ENCODE assay signal across 20 mouse cellular contexts in genomic region chr6:48702601-48703000, GRCm38 (mm10). TPM values are rescaled to one million over a fixed set of nuclear protein-coding genes. Genes with fewer than 3 reads are reported as not detected.
DNase-seq lines count a peak whose midpoint lies in the region; ATAC-seq and TF ChIP-seq lines count a peak whose summit lies in the region.
"Had no signal": no experiment of that assay in that cellular context is flagged by ENCODE, and none has a peak within 500 bp of the region (broad histone marks: within the 10 kb centered on the region; RNA-seq: fewer than 3 reads in every experiment).

No protein-coding gene starts in this region.

- H3K27ac ChIP-seq in heart, embryonic 16.5 days (ENCODE audit: low read length) = peak overlapping the region; percentile 83
- no peak overlapping the region for H3K27ac ChIP-seq in layer of hippocampus, adult 2 months
- peak overlapping the region; percentile 90 for H3K27ac ChIP-seq in brown adipose tissue, adult 24 weeks (replicated peaks; ENCODE audit: low read depth, low read length)
- H3K27ac ChIP-seq: liver, embryonic 15.5 days; midbrain, embryonic 15.5 days had no signal

- TF ChIP-seq CTCF in layer of hippocampus, adult 2 months (conservative IDR thresholded peaks at IDR 0.05) = peak; percentile 21; the same call in 1 of the 2 replicates
- TF ChIP-seq CTCF in E14TG2a.4 (conservative IDR thresholded peaks at IDR 0.05; ENCODE audit: low read length) = 0 out of 2 replicates have a peak, but pooled peaks have one; percentile 9

- no peak overlapping the region for H3K9ac ChIP-seq in heart, embryonic 16.5 days (ENCODE audit: low read length)
- H3K9ac ChIP-seq: liver, embryonic 15.5 days; midbrain, embryonic 15.5 days had no signal

- peaks cover 4% of the 10 kb centered on the region; the same call in 1 of the 2 replicates for H3K36me3 ChIP-seq in heart, embryonic 16.5 days (ENCODE audit: control insufficient read depth, insufficient read depth)
- H3K36me3 ChIP-seq in E14TG2a.4 (ENCODE audit: insufficient read depth, low read length) = no peaks in the 10 kb centered on the region
- H3K36me3 ChIP-seq: liver, embryonic 15.5 days; midbrain, embryonic 15.5 days had no signal

- H3K4me3 ChIP-seq in heart, embryonic 16.5 days (ENCODE audit: low read length) = no peak overlapping the region
- no peak overlapping the region for H3K4me3 ChIP-seq in layer of hippocampus, adult 2 months
- H3K4me3 ChIP-seq in E14TG2a.4 (replicated peaks; ENCODE audit: low read length) = no peak overlapping the region
- H3K4me3 ChIP-seq in brown adipose tissue, adult 24 weeks (ENCODE audit: insufficient read depth, low read depth, low read length) = no peak overlapping the region
- H3K4me3 ChIP-seq: liver, embryonic 15.5 days; midbrain, embryonic 15.5 days had no signal

- no peak for DNase-seq in heart, adult 18-20 months
- DNase-seq in layer of hippocampus, adult 2 months (ENCODE audit: low spot score in 2 of 2) = no peak
- DNase-seq in layer of hippocampus, adult 18-20 months (ENCODE audit: low spot score in 2 of 2) = no peak
- DNase-seq in T-cell, adult 2 months (ENCODE audit: low spot score) = no peak
- DNase-seq: adrenal gland, postnatal 14 days; cerebellum, adult 9-11 months; embryo, embryonic 11 days; kidney, adult 8-10 months; left cerebral cortex, postnatal 4 days; retina, postnatal 1 day had no signal

- H3K4me1 ChIP-seq in heart, embryonic 16.5 days (ENCODE audit: control insufficient read depth, insufficient read depth, low read length) = no peaks in the 10 kb centered on the region
- 0 out of 2 replicates have a peak, but pooled peaks cover 5% of the 10 kb centered on the region for H3K4me1 ChIP-seq in E14TG2a.4 (replicated peaks; ENCODE audit: low read depth, low read length)
- H3K4me1 ChIP-seq in brown adipose tissue, adult 24 weeks (ENCODE audit: control insufficient read depth, insufficient read depth, insufficient read length, low read length) = peaks cover 34% of the 10 kb centered on the region
- H3K4me1 ChIP-seq: liver, embryonic 15.5 days; midbrain, embryonic 15.5 days had no signal

- no peaks in the 10 kb centered on the region for H3K9me3 ChIP-seq in heart, embryonic 16.5 days (replicated peaks; ENCODE audit: control insufficient read depth, low read length)
- H3K9me3 ChIP-seq in E14TG2a.4 (ENCODE audit: low read length) = no peaks in the 10 kb centered on the region
- H3K9me3 ChIP-seq: liver, embryonic 15.5 days; midbrain, embryonic 15.5 days had no signal

- no peak overlapping the region for H3K4me2 ChIP-seq in heart, embryonic 16.5 days (ENCODE audit: low read depth, low read length)
- H3K4me2 ChIP-seq: liver, embryonic 15.5 days; midbrain, embryonic 15.5 days had no signal

- no peak for ATAC-seq in heart, embryonic 16.5 days (replicated peaks; ENCODE audit: extremely low read depth, insufficient read depth, low FRiP score)
- ATAC-seq: forebrain, embryonic 14.5 days; midbrain, embryonic 15.5 days had no signal

- 65% methylated on average over 5 of the region's 5 CpGs for whole genome bisulfite sequencing in heart, embryonic 16.5 days

- H3K27me3 ChIP-seq in heart, embryonic 16.5 days (ENCODE audit: control insufficient read depth, insufficient read depth, low read length) = no peaks in the 10 kb centered on the region
- no peaks in the 10 kb centered on the region for H3K27me3 ChIP-seq in E14TG2a.4 (ENCODE audit: insufficient read depth, low read length)
- H3K27me3 ChIP-seq: liver, embryonic 15.5 days; midbrain, embryonic 15.5 days had no signal

RNA-seq across cellular contexts. Expression of gene Gimap6, which starts 5.4 kb away (rescaled TPM):
- 42.5 and 46.8 TPM in 2 replicates for polyA plus RNA-seq in heart, embryonic 16.5 days (2015; fragmentation: Nextera tagmentation; extraction: Ambion mirVana)
- total RNA-seq in heart, adult 18-20 months (2021) = 10 to 100 TPM; 29.6 to 36.9 TPM
- 1 to 10 TPM; 4.2 to 5.5 TPM for total RNA-seq in layer of hippocampus, adult 2 months (2021)
- 1 to 10 TPM; 4.3 to 4.9 TPM for total RNA-seq in layer of hippocampus, adult 18-20 months (2021)
- 27.2 and 40.0 TPM in 2 replicates for polyA plus RNA-seq in brown adipose tissue, adult 24 weeks (2012; ENCODE audit: insufficient read depth, insufficient read length, missing spikeins)

RNA-seq across cellular contexts. Expression of gene Gm28053, which starts 15.8 kb away (rescaled TPM):
- 2.3 and 5.2 TPM in 2 replicates for polyA plus RNA-seq in heart, embryonic 16.5 days (2015; fragmentation: Nextera tagmentation; extraction: Ambion mirVana)
- 1 to 10 TPM; 3.8 to 4.0 TPM for total RNA-seq in heart, adult 18-20 months (2021)
- not detected for total RNA-seq in layer of hippocampus, adult 2 months (2021)
- 1 to 10 TPM in 1 of 2 experiments, not detected in 1; 1.9 TPM for total RNA-seq in layer of hippocampus, adult 18-20 months (2021)
- not detected in 2 replicates for polyA plus RNA-seq in brown adipose tissue, adult 24 weeks (2012; ENCODE audit: insufficient read depth, insufficient read length, missing spikeins)
- total RNA-seq: left cerebral cortex, postnatal 4 days had no signal
- polyA plus RNA-seq: forebrain, embryonic 14.5 days; liver, embryonic 15.5 days; midbrain, embryonic 15.5 days; neural tube, embryonic 14.5 days; testis, adult 2 months had no signal

RNA-seq across cellular contexts. Expression of gene Gimap7, which starts 15.8 kb away (rescaled TPM):
- 0.43 TPM in 1 of 2 replicates, not detected in the other for polyA plus RNA-seq in heart, embryonic 16.5 days (2015; fragmentation: Nextera tagmentation; extraction: Ambion mirVana)
- 1 to 10 TPM in 1 of 2 experiments, under 1 TPM in 1; 0.27 to 1.7 TPM for total RNA-seq in heart, adult 18-20 months (2021)
- total RNA-seq in layer of hippocampus, adult 2 months (2021) = not detected
- not detected for total RNA-seq in layer of hippocampus, adult 18-20 months (2021)
- polyA plus RNA-seq in brown adipose tissue, adult 24 weeks (2012; ENCODE audit: insufficient read depth, insufficient read length, missing spikeins) = not detected in 2 replicates
- total RNA-seq: gastrocnemius, adult 8-10 months; layer of hippocampus, postnatal 14 days; left cerebral cortex, postnatal 4 days had no signal
- polyA plus RNA-seq: forebrain, embryonic 14.5 days; midbrain, embryonic 15.5 days; neural tube, embryonic 14.5 days; testis, adult 2 months had no signal

RNA-seq across cellular contexts. Expression of gene Gimap4, which starts 18.3 kb away (rescaled TPM):
- 35.8 and 37.0 TPM in 2 replicates for polyA plus RNA-seq in heart, embryonic 16.5 days (2015; fragmentation: Nextera tagmentation; extraction: Ambion mirVana)
- total RNA-seq in heart, adult 18-20 months (2021) = 10 to 100 TPM; 19.3 to 32.9 TPM
- not detected for total RNA-seq in layer of hippocampus, adult 2 months (2021)
- total RNA-seq in layer of hippocampus, adult 18-20 months (2021) = not detected
- polyA plus RNA-seq in brown adipose tissue, adult 24 weeks (2012; ENCODE audit: insufficient read depth, insufficient read length, missing spikeins) = 13.3 and 27.1 TPM in 2 replicates

RNA-seq across cellular contexts. Expression of gene Gimap9, which starts 26.7 kb away (rescaled TPM):
- 8.6 and 17.5 TPM in 2 replicates for polyA plus RNA-seq in heart, embryonic 16.5 days (2015; fragmentation: Nextera tagmentation; extraction: Ambion mirVana)
- total RNA-seq in heart, adult 18-20 months (2021) = 1 to 10 TPM; 4.6 to 4.9 TPM
- total RNA-seq in layer of hippocampus, adult 2 months (2021) = under 1 TPM; 0.42 to 0.44 TPM
- 1 to 10 TPM in 1 of 2 experiments, under 1 TPM in 1; 0.48 to 1.1 TPM for total RNA-seq in layer of hippocampus, adult 18-20 months (2021)
- 2.5 and 5.9 TPM in 2 replicates for polyA plus RNA-seq in brown adipose tissue, adult 24 weeks (2012; ENCODE audit: insufficient read depth, insufficient read length, missing spikeins)

Comparison
In these comparisons a context has a peak if more than half of its experiments do, and no peak if none do; other contexts are left out.
1. RNA of gene Gimap6, which starts 5.4 kb away (total RNA-seq): 29.6 to 36.9 TPM in heart, adult 18-20 months; 4.2 to 5.5 TPM in layer of hippocampus, adult 2 months and 4.3 to 4.9 TPM in layer of hippocampus, adult 18-20 months; every median in the first group is over 4 times any median in the second.